Mouse (Mus musculus): ENCODE data around the gene Tas2r137. TPM values are rescaled to one million over a fixed set of nuclear protein-coding genes. Genes with fewer than 3 reads are reported as not detected.

Gene Tas2r137
- total RNA-seq (2017), result 1.1 TPM in 1 of 2 replicates, not detected in the other

DNA sequence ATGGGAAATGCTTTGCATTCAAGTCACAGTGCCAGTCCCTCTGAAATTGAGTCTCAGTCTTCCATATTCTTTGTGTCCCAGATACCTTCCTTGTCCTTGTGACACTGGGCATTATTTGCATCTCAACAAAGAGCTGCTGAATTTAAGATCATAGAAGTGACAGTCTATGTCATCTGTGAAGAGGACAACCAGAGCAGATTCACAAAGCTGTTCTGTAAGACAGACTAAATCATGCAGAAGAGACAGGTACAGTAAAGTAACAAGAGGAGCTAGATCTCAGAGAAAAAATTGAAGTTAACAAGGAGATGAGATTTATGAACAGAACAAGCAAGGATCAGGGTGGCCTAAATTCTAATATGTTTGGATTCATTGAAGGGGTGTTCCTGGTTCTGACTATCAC lies at the start of gene Tas2r137:
Gene Tas2r137 (plus strand): TSS at position 301 of the 400 bp plus-strand sequence.
- no peak for ATAC-seq (replicated peaks in 1 of 2; ENCODE audit: insufficient read depth in 1 of 2, low FRiP score in 2 of 2, low TSS enrichment in 1 of 2, low read depth in 1 of 2, poor library complexity in 2 of 2, severe bottlenecking in 2 of 2)

DNA sequence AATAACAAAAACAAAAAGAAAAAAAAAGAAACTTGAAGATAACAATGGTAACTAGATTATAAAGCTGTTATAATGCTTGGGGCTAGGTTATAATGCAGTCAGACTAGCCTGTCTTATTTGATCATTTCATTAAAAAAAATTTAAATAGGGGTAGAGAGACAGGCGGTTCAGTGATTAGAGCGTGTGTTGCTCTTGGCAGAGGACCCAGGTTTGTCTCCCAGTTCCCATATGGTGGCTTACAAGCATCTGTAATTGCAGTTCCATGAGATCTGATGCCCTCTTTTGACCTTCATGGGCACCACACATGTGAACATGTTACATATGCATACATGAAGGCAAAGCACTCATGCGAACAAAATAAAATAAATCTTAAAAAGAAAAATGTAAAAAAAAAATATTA lies 49.8 kb upstream of the Tas2r137 start:
- ATAC-seq (replicated peaks in 1 of 2; ENCODE audit: insufficient read depth in 1 of 2, low FRiP score in 2 of 2, low TSS enrichment in 1 of 2, low read depth in 1 of 2, poor library complexity in 2 of 2, severe bottlenecking in 2 of 2), result no peak

DNA sequence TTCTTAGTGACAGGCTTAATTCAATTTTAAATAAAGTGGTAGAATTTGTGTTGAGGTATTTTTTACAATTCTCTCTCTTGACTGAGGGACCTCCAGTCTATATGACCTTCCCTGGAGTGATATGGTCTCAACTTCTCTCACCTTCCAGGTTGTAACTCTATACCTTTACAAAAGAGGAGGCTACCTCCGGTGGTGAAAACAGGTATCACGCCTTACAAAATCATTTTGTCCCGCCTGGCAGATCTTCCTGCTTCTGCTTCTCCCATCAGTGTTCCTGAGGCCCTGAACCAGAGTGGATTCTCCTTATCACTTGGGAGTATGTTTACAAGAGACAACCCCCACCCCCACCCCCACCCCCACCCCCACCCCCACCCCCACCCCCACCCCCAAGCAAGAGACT lies 49.3 kb upstream of the Tas2r137 start:
- no peak for ATAC-seq (replicated peaks in 1 of 2; ENCODE audit: insufficient read depth in 1 of 2, low FRiP score in 2 of 2, low TSS enrichment in 1 of 2, low read depth in 1 of 2, poor library complexity in 2 of 2, severe bottlenecking in 2 of 2)

DNA sequence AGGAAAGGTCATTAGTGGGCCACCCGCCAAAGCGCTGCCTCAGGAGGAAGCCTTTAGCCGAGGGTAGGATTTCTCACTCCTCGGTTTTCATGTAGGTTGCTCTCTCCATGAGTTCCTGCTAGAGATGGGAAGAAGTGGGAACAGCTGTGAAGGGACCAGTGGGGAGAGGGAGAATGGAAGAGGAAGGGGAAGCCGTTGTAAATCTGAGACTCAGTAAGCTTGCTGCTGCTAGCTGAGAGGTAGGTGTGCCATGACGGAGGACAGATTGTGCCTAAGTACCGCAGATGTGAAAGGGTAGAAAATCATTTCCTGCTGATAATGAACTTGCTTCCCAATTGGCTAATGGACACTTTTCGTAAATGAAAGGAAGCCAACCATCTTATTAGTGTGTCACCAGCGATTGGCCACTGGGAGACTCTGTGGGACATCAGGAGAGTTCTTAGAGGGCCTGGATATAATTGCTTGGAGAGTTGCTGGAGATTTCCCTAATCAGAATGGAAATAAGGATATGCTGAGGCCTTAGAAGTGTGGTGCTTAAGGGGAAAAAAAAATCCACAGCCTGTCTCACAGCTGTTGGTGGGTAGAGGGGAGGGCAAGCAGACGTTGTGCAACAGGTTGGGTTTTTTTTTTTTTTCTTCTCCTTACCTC lies 47.6 kb upstream of the Tas2r137 start:
- ATAC-seq (replicated peaks in 1 of 2; ENCODE audit: insufficient read depth in 1 of 2, low FRiP score in 2 of 2, low TSS enrichment in 1 of 2, low read depth in 1 of 2, poor library complexity in 2 of 2, severe bottlenecking in 2 of 2), result no peak

DNA sequence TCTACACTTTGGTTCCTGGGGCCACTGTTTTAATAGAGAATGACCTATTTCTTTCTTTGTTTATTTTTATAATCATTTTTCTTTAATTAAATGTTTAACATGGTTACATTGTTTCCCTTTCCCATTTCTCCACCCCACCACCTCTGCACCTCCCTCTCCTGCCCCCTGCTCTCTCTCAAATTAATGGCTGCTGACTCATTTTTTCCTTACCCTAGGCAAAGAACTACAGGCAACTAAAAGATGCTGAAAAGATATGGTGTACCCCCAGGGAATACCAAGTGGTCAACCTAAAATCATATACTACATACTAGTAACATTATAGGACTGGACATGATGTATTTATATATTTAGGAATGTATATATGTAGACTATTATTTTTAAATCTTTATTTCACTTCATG lies 42.4 kb upstream of the Tas2r137 start:
- ATAC-seq (replicated peaks in 1 of 2; ENCODE audit: insufficient read depth in 1 of 2, low FRiP score in 2 of 2, low TSS enrichment in 1 of 2, low read depth in 1 of 2, poor library complexity in 2 of 2, severe bottlenecking in 2 of 2), result no peak

DNA sequence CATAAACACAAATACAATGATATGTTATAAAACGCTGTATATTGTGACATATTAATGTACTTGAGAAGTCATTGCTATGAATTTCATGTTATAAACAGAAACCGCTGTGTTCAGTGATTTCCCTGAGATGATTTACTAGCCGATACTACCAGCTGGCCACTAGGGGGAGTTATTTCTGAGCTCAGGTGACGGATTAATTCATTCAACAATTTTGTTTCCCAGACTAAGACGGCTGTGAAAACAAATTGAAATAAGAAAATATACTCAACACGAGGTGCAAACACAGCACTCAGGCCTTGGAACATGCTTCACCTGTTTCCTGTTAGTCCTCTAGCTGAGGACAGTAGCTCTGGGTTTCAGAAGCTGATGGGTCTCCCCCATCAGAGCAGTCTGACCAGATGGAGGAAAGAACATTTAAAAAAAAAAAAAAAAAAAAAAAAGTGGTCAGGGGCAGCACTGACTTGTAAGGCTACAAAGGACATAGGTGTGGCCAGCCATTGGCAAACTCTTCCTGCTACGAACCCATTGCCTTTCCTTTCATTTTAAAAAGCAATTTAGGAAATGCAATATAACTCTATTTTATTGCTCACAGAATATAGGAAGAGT lies 36.5 kb upstream of the Tas2r137 start:
- peak; percentile 65 to 68; a peak in 3 of 4 replicates for ATAC-seq (replicated peaks in 1 of 2; ENCODE audit: insufficient read depth in 1 of 2, low FRiP score in 2 of 2, low TSS enrichment in 1 of 2, low read depth in 1 of 2, poor library complexity in 2 of 2, severe bottlenecking in 2 of 2)

DNA sequence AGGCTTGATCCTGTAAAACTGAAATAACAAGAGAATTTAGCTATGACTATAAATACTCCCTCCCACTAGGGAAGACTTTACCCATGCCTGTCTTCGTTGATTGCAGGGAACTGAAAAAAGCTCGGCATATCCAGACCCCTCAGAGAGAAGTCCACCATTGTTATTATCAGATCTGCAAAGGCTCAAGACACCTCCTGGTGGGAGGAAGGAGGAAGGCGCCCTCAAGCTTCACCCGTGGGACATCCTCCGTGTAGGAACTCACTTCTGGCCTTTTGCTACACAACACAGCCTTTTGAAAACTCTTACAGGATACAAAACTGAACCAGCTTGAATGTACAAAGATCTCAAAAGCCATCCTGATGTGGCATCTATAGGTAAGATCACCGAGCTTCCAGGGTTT lies 25.3 kb upstream of the Tas2r137 start:
- ATAC-seq (replicated peaks in 1 of 2; ENCODE audit: insufficient read depth in 1 of 2, low FRiP score in 2 of 2, low TSS enrichment in 1 of 2, low read depth in 1 of 2, poor library complexity in 2 of 2, severe bottlenecking in 2 of 2), result peak in 1 of 2 experiments; percentile 66; a peak in 2 of 4 replicates

DNA sequence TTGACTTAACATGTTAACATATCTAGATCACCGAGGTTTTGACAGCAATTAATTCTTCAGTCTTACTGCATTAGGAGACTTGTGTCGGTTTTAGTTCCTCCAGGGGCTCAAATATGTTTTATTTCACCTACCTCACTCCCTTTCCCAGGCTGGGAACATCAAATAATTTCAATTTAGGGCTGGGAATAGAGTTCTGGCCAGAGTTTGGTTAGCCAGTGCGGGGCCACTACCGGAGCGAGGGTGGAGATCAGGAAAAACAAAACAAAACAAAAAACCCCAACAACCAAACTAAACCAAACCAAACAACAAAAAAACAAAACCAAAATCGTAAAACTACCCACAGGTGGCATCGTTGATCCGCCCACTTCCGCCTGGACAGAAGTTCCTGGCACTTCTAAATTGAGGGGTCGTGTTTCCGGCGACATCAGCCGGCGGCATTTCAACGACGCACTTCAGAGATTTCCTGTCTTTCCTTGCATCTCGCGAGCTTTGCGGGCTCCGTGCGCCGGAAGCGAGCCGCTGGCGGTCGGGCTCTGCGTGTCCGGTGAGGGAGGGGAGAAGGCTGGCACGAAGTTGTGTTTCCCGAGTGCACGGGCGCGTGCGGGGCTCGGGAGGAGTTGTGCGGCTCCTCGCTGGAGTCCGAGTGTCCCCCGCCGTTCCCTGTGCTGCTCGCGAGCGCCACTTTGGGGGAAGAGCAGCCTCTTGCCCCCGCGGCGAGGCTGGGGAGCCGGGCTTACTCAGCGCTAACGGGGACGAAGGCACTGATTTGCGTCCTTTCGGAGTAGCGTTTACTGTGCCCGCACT lies 19.9 kb upstream of the Tas2r137 start, which contains the start of gene Ssbp1:
Gene Ssbp1 (plus strand): TSS at position 437 of the 804 bp plus-strand sequence.
- ATAC-seq (replicated peaks in 1 of 2; ENCODE audit: insufficient read depth in 1 of 2, low FRiP score in 2 of 2, low TSS enrichment in 1 of 2, low read depth in 1 of 2, poor library complexity in 2 of 2, severe bottlenecking in 2 of 2), result peak; percentile 98 to 99

DNA sequence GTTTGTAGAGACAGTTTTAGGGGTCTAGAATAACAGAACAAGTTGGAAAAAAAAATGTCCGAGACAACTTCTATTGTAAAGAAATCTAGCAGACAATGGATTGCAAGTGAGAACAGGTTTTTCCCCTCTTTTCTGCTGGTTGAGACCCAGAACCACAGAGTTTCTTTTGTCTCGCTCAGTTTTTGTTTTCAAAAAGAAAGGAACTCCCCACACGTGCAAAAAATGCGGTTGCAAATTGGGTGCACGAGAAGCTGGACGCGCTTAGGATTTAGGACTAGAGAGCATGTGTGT lies 19.4 kb upstream of the Tas2r137 start:
- ATAC-seq (replicated peaks in 1 of 2; ENCODE audit: insufficient read depth in 1 of 2, low FRiP score in 2 of 2, low TSS enrichment in 1 of 2, low read depth in 1 of 2, poor library complexity in 2 of 2, severe bottlenecking in 2 of 2), result no peak

DNA sequence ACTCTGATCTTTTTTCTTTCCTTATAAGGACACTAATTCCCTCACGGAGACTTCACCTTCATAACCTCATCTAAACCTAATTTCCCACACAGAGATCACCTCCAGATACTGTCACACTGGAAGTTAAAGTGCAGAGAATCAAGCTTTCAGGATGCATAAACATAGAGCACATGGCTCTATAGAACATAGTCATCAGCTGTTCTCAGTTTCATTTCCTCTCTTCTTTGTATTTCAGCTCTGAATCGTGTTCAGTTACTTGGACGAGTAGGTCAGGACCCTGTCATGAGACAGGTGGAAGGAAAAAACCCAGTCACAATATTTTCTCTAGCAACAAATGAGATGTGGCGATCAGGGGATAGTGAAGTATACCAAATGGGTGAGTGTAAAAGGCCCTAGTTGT lies 14.9 kb upstream of the Tas2r137 start:
- no peak for ATAC-seq (replicated peaks in 1 of 2; ENCODE audit: insufficient read depth in 1 of 2, low FRiP score in 2 of 2, low TSS enrichment in 1 of 2, low read depth in 1 of 2, poor library complexity in 2 of 2, severe bottlenecking in 2 of 2)

DNA sequence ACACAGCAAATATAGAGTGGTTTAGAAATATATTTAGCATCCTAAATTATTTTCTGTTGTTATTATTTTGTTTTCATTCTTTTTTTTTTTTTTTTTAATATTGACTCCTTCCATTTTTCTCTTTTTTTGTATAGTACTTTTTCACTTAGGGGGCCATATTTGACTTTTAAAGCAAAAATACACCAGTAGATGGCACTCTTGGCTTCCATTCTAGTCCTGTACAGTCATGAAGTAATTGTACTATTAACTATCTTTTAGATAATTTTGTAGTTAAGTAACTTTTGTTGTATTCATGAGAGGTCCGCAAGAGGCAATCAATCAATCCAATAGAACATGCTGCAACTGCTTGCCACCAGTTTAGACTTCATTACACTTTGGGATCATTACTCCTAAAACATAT lies 11.3 kb upstream of the Tas2r137 start:
- 0 out of 4 replicates have a peak, but pooled peaks of 1 of the 2 experiments have one; percentile 27 for ATAC-seq (replicated peaks in 1 of 2; ENCODE audit: insufficient read depth in 1 of 2, low FRiP score in 2 of 2, low TSS enrichment in 1 of 2, low read depth in 1 of 2, poor library complexity in 2 of 2, severe bottlenecking in 2 of 2)

DNA sequence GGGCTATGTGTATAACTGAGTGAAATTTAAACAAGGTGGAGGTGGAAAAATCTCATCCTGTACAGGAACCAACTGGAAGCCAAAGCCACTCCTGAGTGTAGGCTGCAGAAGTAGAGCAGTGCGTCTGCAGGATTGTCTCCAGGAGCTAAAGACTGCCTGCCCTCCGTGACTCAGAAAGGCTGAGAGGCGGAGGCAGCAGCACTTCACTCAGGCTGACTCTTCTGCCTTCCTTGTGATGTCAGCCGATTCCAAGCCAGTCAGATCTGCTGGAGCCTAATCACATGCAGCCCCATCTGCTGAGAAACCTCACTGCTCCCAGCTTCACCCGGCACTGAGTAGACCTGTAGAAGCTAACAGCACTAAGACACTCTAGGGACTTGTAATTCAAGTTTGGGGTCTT lies 8.7 kb upstream of the Tas2r137 start:
- ATAC-seq (replicated peaks in 1 of 2; ENCODE audit: insufficient read depth in 1 of 2, low FRiP score in 2 of 2, low TSS enrichment in 1 of 2, low read depth in 1 of 2, poor library complexity in 2 of 2, severe bottlenecking in 2 of 2), result no peak

DNA sequence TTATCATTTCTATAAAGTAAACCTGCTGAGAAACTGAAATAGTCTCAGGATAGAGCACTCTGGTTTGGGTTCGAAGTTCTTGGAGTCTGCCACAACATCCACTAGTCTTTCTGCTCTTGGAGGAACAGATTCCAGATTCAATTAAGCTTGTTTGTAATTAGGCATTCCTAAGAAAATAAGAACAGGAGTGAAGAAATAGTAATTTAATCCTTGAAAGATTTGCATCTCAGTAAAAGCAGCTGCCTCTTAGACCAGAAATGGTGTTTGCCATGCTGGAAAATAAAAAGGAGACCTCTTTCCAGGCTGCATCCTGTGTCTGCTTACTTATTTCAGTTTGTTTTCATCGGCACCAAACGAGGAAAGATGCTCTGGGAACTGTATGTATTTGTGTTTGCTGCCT lies 2.2 kb downstream of the Tas2r137 start, which contains the start of gene Tas2r108:
Gene Tas2r108 (plus strand): TSS at position 301 of the 400 bp plus-strand sequence.
- no peak for ATAC-seq (replicated peaks in 1 of 2; ENCODE audit: insufficient read depth in 1 of 2, low FRiP score in 2 of 2, low TSS enrichment in 1 of 2, low read depth in 1 of 2, poor library complexity in 2 of 2, severe bottlenecking in 2 of 2)

DNA sequence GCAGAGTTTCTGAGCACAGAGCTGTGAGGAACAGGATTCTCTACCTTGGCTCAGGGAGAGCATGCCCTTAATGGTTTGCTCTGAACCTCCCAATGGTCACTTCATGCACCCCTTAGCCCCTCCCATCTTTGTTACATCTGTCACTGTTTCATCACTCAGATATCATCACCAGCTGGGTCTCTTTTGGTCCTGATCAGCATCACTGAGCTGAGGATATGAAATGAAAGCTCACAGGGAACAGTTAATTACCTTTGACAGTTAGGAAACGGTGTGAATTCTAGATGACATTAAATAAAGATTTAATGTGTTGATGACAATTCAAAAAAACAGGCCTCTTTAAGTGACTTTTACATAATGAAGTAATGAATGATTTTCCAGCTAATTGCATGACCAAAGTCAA lies 28.4 kb downstream of the Tas2r137 start, which contains the start of gene Prss37:
Gene Prss37 (minus strand): TSS at position 101 of the 400 bp plus-strand sequence.
- no peak for ATAC-seq (replicated peaks in 1 of 2; ENCODE audit: insufficient read depth in 1 of 2, low FRiP score in 2 of 2, low TSS enrichment in 1 of 2, low read depth in 1 of 2, poor library complexity in 2 of 2, severe bottlenecking in 2 of 2)

Other genes starting within 250 kb of the Tas2r137 start
- gene Agk, start 166.1 kb upstream of the Tas2r137 start, total RNA-seq (2017), result 37.0 and 44.5 TPM in 2 replicates
- 8.0 and 12.4 TPM in 2 replicates for gene E330009J07Rik, start 55.1 kb upstream of the Tas2r137 start, total RNA-seq (2017)
- not detected in 2 replicates for gene Wee2, start 52.1 kb upstream of the Tas2r137 start, total RNA-seq (2017)
- 134 and 145 TPM in 2 replicates for gene Ssbp1, start 19.9 kb upstream of the Tas2r137 start, total RNA-seq (2017)
- not detected in 2 replicates for gene Tas2r108, start 2.3 kb downstream of the Tas2r137 start, total RNA-seq (2017)
- not detected in 2 replicates for gene Prss37, start 28.3 kb downstream of the Tas2r137 start, total RNA-seq (2017)
- gene Olfr461, start 63.8 kb downstream of the Tas2r137 start, total RNA-seq (2017), result not detected in 2 replicates
- gene Olfr460, start 78.3 kb downstream of the Tas2r137 start, total RNA-seq (2017), result not detected in 2 replicates
- 13.3 and 33.6 TPM in 2 replicates for gene Clec5a, start 94.6 kb downstream of the Tas2r137 start, total RNA-seq (2017)
- not detected in 2 replicates for gene Tas2r138, start 122.1 kb downstream of the Tas2r137 start, total RNA-seq (2017)
- 3.2 and 13.6 TPM in 2 replicates for gene Mgam, start 137.6 kb downstream of the Tas2r137 start, total RNA-seq (2017)